Mouse (Mus musculus): ENCODE data around the gene Hist1h2bb. TPM values are rescaled to one million over a fixed set of nuclear protein-coding genes. Genes with fewer than 3 reads are reported as not detected.

Hist1h2bb gene
- polyA plus RNA-seq, 1 experiment, result 1.3 TPM

- TF ChIP-seq POLR2A (IDR thresholded peaks at IDR 0.05; ENCODE audit: insufficient read length, low read depth) (no peak), TCF3 (IDR thresholded peaks at IDR 0.05; ENCODE audit: insufficient read length, low read depth) (no peak), SRF (IDR thresholded peaks at IDR 0.05; ENCODE audit: control insufficient read depth, insufficient read length, low read depth) (no peak), CEBPB (IDR thresholded peaks at IDR 0.05; ENCODE audit: insufficient read depth, poor library complexity, severe bottlenecking) (no peak), E2F4 (IDR thresholded peaks at IDR 0.05; ENCODE audit: insufficient read depth) (no peak), MYOD1 (IDR thresholded peaks at IDR 0.05; ENCODE audit: control insufficient read depth in 1 of 3, insufficient read length in 2 of 3, low read depth in 2 of 3) (no peak), POLR2AphosphoS2 (IDR thresholded peaks at IDR 0.05; ENCODE audit: insufficient read length, low read depth) (no peak), REST (IDR thresholded peaks at IDR 0.05; ENCODE audit: insufficient read depth, insufficient read length) (no peak), MAX (IDR thresholded peaks at IDR 0.05; ENCODE audit: low read depth) (no peak), TCF12 (IDR thresholded peaks at IDR 0.05; ENCODE audit: insufficient read depth, poor library complexity, severe bottlenecking) (no peak), MYOG (IDR thresholded peaks at IDR 0.05; ENCODE audit: control insufficient read depth in 1 of 3, insufficient read depth in 1 of 3, insufficient read length in 2 of 3, low read depth in 2 of 3) (no peak), USF1 (IDR thresholded peaks at IDR 0.05; ENCODE audit: low read depth) (no peak)
- Histone ChIP-seq H3K27me3 (ENCODE audit: control insufficient read depth, insufficient read depth, insufficient read length) (no peaks in the 10 kb centered on the region), H3K4me3 (no peak overlapping the region), H3K36me3 (ENCODE audit: control insufficient read depth, insufficient read depth) (no peaks in the 10 kb centered on the region), H3K4me2 (ENCODE audit: low read depth) (no peak overlapping the region), H3K79me2 (ENCODE audit: control insufficient read depth, insufficient read depth) (no peaks in the 10 kb centered on the region), H3ac (ENCODE audit: control insufficient read depth, insufficient read length) (no peak overlapping the region)
Observed at GRCm38 (mm10) chr13:23772561-23773313, 26.2 kb downstream of the Hist1h2bb start.

- no peak overlapping the region for H3K4me2 ChIP-seq (ENCODE audit: low read depth)
- TF ChIP-seq MYOD1 (IDR thresholded peaks at IDR 0.05; ENCODE audit: control insufficient read depth in 1 of 3, insufficient read length in 2 of 3, low read depth in 2 of 3), result no peak
- no peak for TF ChIP-seq USF1 (IDR thresholded peaks at IDR 0.05; ENCODE audit: low read depth)
- TF ChIP-seq CEBPB (IDR thresholded peaks at IDR 0.05; ENCODE audit: insufficient read depth, poor library complexity, severe bottlenecking), result no peak
- no peak for TF ChIP-seq SRF (IDR thresholded peaks at IDR 0.05; ENCODE audit: control insufficient read depth, insufficient read length, low read depth)
- TF ChIP-seq MAX (IDR thresholded peaks at IDR 0.05; ENCODE audit: low read depth), result no peak
- no peak for TF ChIP-seq MYOG (IDR thresholded peaks at IDR 0.05; ENCODE audit: control insufficient read depth in 1 of 3, insufficient read depth in 1 of 3, insufficient read length in 2 of 3, low read depth in 2 of 3)
- no peak for TF ChIP-seq POLR2A (IDR thresholded peaks at IDR 0.05; ENCODE audit: insufficient read length, low read depth)
- TF ChIP-seq TCF3 (IDR thresholded peaks at IDR 0.05; ENCODE audit: insufficient read length, low read depth), result no peak
- no peaks in the 10 kb centered on the region for H3K36me3 ChIP-seq (ENCODE audit: control insufficient read depth, insufficient read depth)
- no peak overlapping the region for H3ac ChIP-seq (ENCODE audit: control insufficient read depth, insufficient read length)
- H3K27me3 ChIP-seq (ENCODE audit: control insufficient read depth, insufficient read depth, insufficient read length), result no peaks in the 10 kb centered on the region
- no peaks in the 10 kb centered on the region for H3K79me2 ChIP-seq (ENCODE audit: control insufficient read depth, insufficient read depth)
- no peak overlapping the region for H3K4me3 ChIP-seq
Observed at GRCm38 (mm10) chr13:23778339-23778738, 31.8 kb downstream of the Hist1h2bb start.

- no peak overlapping the region for H3K4me3 ChIP-seq
- TF ChIP-seq TCF3 (IDR thresholded peaks at IDR 0.05; ENCODE audit: insufficient read length, low read depth) (no peak), USF1 (IDR thresholded peaks at IDR 0.05; ENCODE audit: low read depth) (no peak), POLR2A (IDR thresholded peaks at IDR 0.05; ENCODE audit: insufficient read length, low read depth) (no peak), MYOD1 (IDR thresholded peaks at IDR 0.05; ENCODE audit: control insufficient read depth in 1 of 3, insufficient read length in 2 of 3, low read depth in 2 of 3) (no peak), MYOG (IDR thresholded peaks at IDR 0.05; ENCODE audit: control insufficient read depth in 1 of 3, insufficient read depth in 1 of 3, insufficient read length in 2 of 3, low read depth in 2 of 3) (no peak), REST (IDR thresholded peaks at IDR 0.05; ENCODE audit: insufficient read depth, insufficient read length) (no peak), SRF (IDR thresholded peaks at IDR 0.05; ENCODE audit: control insufficient read depth, insufficient read length, low read depth) (no peak), TCF12 (IDR thresholded peaks at IDR 0.05; ENCODE audit: insufficient read depth, poor library complexity, severe bottlenecking) (no peak), CEBPB (IDR thresholded peaks at IDR 0.05; ENCODE audit: insufficient read depth, poor library complexity, severe bottlenecking) (no peak), POLR2AphosphoS2 (IDR thresholded peaks at IDR 0.05; ENCODE audit: insufficient read length, low read depth) (no peak), E2F4 (IDR thresholded peaks at IDR 0.05; ENCODE audit: insufficient read depth) (no peak), MAX (IDR thresholded peaks at IDR 0.05; ENCODE audit: low read depth) (no peak)
- no peaks in the 10 kb centered on the region for H3K27me3 ChIP-seq (ENCODE audit: control insufficient read depth, insufficient read depth, insufficient read length)
- H3ac ChIP-seq (ENCODE audit: control insufficient read depth, insufficient read length), result no peak overlapping the region
- H3K36me3 ChIP-seq (ENCODE audit: control insufficient read depth, insufficient read depth), result no peaks in the 10 kb centered on the region
- H3K79me2 ChIP-seq (ENCODE audit: control insufficient read depth, insufficient read depth), result no peaks in the 10 kb centered on the region
- H3K4me2 ChIP-seq (ENCODE audit: low read depth), result no peak overlapping the region
Observed at GRCm38 (mm10) chr13:23779025-23779424, 32.5 kb downstream of the Hist1h2bb start.

GRCm38 (mm10) chr13:23792520-23792919 is 46.0 kb downstream of the Hist1h2bb start:
- Histone ChIP-seq H3K79me2 (ENCODE audit: control insufficient read depth, insufficient read depth) (no peaks in the 10 kb centered on the region), H3K4me2 (ENCODE audit: low read depth) (no peak overlapping the region), H3K27me3 (ENCODE audit: control insufficient read depth, insufficient read depth, insufficient read length) (peaks cover 14% of the 10 kb centered on the region), H3K4me3 (no peak overlapping the region), H3K36me3 (ENCODE audit: control insufficient read depth, insufficient read depth) (no peaks in the 10 kb centered on the region), H3ac (ENCODE audit: control insufficient read depth, insufficient read length) (no peak overlapping the region)
- TF ChIP-seq MAX (IDR thresholded peaks at IDR 0.05; ENCODE audit: low read depth) (no peak), USF1 (IDR thresholded peaks at IDR 0.05; ENCODE audit: low read depth) (no peak), SRF (IDR thresholded peaks at IDR 0.05; ENCODE audit: control insufficient read depth, insufficient read length, low read depth) (no peak), TCF12 (IDR thresholded peaks at IDR 0.05; ENCODE audit: insufficient read depth, poor library complexity, severe bottlenecking) (no peak), E2F4 (IDR thresholded peaks at IDR 0.05; ENCODE audit: insufficient read depth) (no peak), POLR2A (IDR thresholded peaks at IDR 0.05; ENCODE audit: insufficient read length, low read depth) (no peak), TCF3 (IDR thresholded peaks at IDR 0.05; ENCODE audit: insufficient read length, low read depth) (no peak), MYOD1 (IDR thresholded peaks at IDR 0.05; ENCODE audit: control insufficient read depth in 1 of 3, insufficient read length in 2 of 3, low read depth in 2 of 3) (no peak), REST (IDR thresholded peaks at IDR 0.05; ENCODE audit: insufficient read depth, insufficient read length) (no peak), MYOG (IDR thresholded peaks at IDR 0.05; ENCODE audit: control insufficient read depth in 1 of 3, insufficient read depth in 1 of 3, insufficient read length in 2 of 3, low read depth in 2 of 3) (no peak), CEBPB (IDR thresholded peaks at IDR 0.05; ENCODE audit: insufficient read depth, poor library complexity, severe bottlenecking) (no peak), POLR2AphosphoS2 (IDR thresholded peaks at IDR 0.05; ENCODE audit: insufficient read length, low read depth) (no peak)

Other genes starting within 250 kb of the Hist1h2bb start
- gene Hist1h4h, start 215.7 kb upstream of the Hist1h2bb start, polyA plus RNA-seq (2012; fragmentation: generic; extraction: Trizol), result 21.5 TPM
- gene Hist1h2af, start 212.8 kb upstream of the Hist1h2bb start, polyA plus RNA-seq (2012; fragmentation: generic; extraction: Trizol), result 24.4 TPM
- 3.3 TPM for gene Hist1h3g, start 211.3 kb upstream of the Hist1h2bb start, polyA plus RNA-seq (2012; fragmentation: generic; extraction: Trizol)
- 1.1 TPM for gene Hist1h2bh, start 203.3 kb upstream of the Hist1h2bb start, polyA plus RNA-seq (2012; fragmentation: generic; extraction: Trizol)
- gene Hist1h3f, start 202.7 kb upstream of the Hist1h2bb start, polyA plus RNA-seq (2012; fragmentation: generic; extraction: Trizol), result 0.91 TPM
- 4.1 TPM for gene Hist1h4f, start 195.1 kb upstream of the Hist1h2bb start, polyA plus RNA-seq (2012; fragmentation: generic; extraction: Trizol)
- 0.65 TPM for gene Hist1h1d, start 193.5 kb upstream of the Hist1h2bb start, polyA plus RNA-seq (2012; fragmentation: generic; extraction: Trizol)
- 1.7 TPM for gene Hist1h3e, start 184.4 kb upstream of the Hist1h2bb start, polyA plus RNA-seq (2012; fragmentation: generic; extraction: Trizol)
- 4.5 TPM for gene Hist1h2ae, start 175.5 kb upstream of the Hist1h2bb start, polyA plus RNA-seq (2012; fragmentation: generic; extraction: Trizol)
- 7.8 TPM for gene Hist1h2bg, start 175.3 kb upstream of the Hist1h2bb start, polyA plus RNA-seq (2012; fragmentation: generic; extraction: Trizol)
- 2.1 TPM for gene Hist1h2bf, start 172.5 kb upstream of the Hist1h2bb start, polyA plus RNA-seq (2012; fragmentation: generic; extraction: Trizol)
- 1.6 TPM for gene Hist1h2ad, start 172.4 kb upstream of the Hist1h2bb start, polyA plus RNA-seq (2012; fragmentation: generic; extraction: Trizol)
- gene Hist1h3d, start 171.0 kb upstream of the Hist1h2bb start, polyA plus RNA-seq (2012; fragmentation: generic; extraction: Trizol), result 2.5 TPM
- 1.8 TPM for gene Hist1h4d, start 165.1 kb upstream of the Hist1h2bb start, polyA plus RNA-seq (2012; fragmentation: generic; extraction: Trizol)
- 4.3 TPM for gene Hist1h2be, start 125.6 kb upstream of the Hist1h2bb start, polyA plus RNA-seq (2012; fragmentation: generic; extraction: Trizol)
- gene Hist1h1e, start 124.2 kb upstream of the Hist1h2bb start, polyA plus RNA-seq (2012; fragmentation: generic; extraction: Trizol), result 4.7 TPM
- gene Hist1h2ac, start 62.8 kb upstream of the Hist1h2bb start, polyA plus RNA-seq (2012; fragmentation: generic; extraction: Trizol), result 1.3 TPM
- 113 TPM for gene Hist1h2bc, start 62.5 kb upstream of the Hist1h2bb start, polyA plus RNA-seq (2012; fragmentation: generic; extraction: Trizol)
- gene Hist1h1t, start 50.9 kb upstream of the Hist1h2bb start, polyA plus RNA-seq (2012; fragmentation: generic; extraction: Trizol), result 0.05 TPM
- gene Hist1h4c, start 48.3 kb upstream of the Hist1h2bb start, polyA plus RNA-seq (2012; fragmentation: generic; extraction: Trizol), result 0.56 TPM
- gene Hfe, start 35.9 kb upstream of the Hist1h2bb start, polyA plus RNA-seq (2012; fragmentation: generic; extraction: Trizol), result 5.1 TPM
- gene Hist1h1c, start 7.9 kb upstream of the Hist1h2bb start, polyA plus RNA-seq (2012; fragmentation: generic; extraction: Trizol), result 273 TPM
- 2.5 TPM for gene Hist1h3c, start 1.1 kb upstream of the Hist1h2bb start, polyA plus RNA-seq (2012; fragmentation: generic; extraction: Trizol)
- 2.1 TPM for gene Hist1h2ab, start 4.4 kb downstream of the Hist1h2bb start, polyA plus RNA-seq (2012; fragmentation: generic; extraction: Trizol)
- gene Hist1h3b, start 5.5 kb downstream of the Hist1h2bb start, polyA plus RNA-seq (2012; fragmentation: generic; extraction: Trizol), result 1.3 TPM
- gene Hist1h4b, start 10.3 kb downstream of the Hist1h2bb start, polyA plus RNA-seq (2012; fragmentation: generic; extraction: Trizol), result 5.5 TPM
- gene Hist1h4a, start 14.5 kb downstream of the Hist1h2bb start, polyA plus RNA-seq (2012; fragmentation: generic; extraction: Trizol), result 4.2 TPM
- 1.3 TPM for gene Hist1h3a, start 15.7 kb downstream of the Hist1h2bb start, polyA plus RNA-seq (2012; fragmentation: generic; extraction: Trizol)
- gene Hist1h1a, start 16.9 kb downstream of the Hist1h2bb start, polyA plus RNA-seq (2012; fragmentation: generic; extraction: Trizol), result 0.98 TPM
- not detected for gene Trim38, start 23.2 kb downstream of the Hist1h2bb start, polyA plus RNA-seq (2012; fragmentation: generic; extraction: Trizol)
- not detected for gene Slc17a2, start 60.3 kb downstream of the Hist1h2bb start, polyA plus RNA-seq (2012; fragmentation: generic; extraction: Trizol)
- gene Slc17a3, start 92.7 kb downstream of the Hist1h2bb start, polyA plus RNA-seq (2012; fragmentation: generic; extraction: Trizol), result not detected
- not detected for gene Slc17a1, start 121.0 kb downstream of the Hist1h2bb start, polyA plus RNA-seq (2012; fragmentation: generic; extraction: Trizol)
- gene Slc17a4, start 168.3 kb downstream of the Hist1h2bb start, polyA plus RNA-seq (2012; fragmentation: generic; extraction: Trizol), result 0.02 TPM
- gene Hist1h2ba, start 187.4 kb downstream of the Hist1h2bb start, polyA plus RNA-seq (2012; fragmentation: generic; extraction: Trizol), result not detected
- gene Hist1h2aa, start 187.7 kb downstream of the Hist1h2bb start, polyA plus RNA-seq (2012; fragmentation: generic; extraction: Trizol), result not detected
- gene Scgn, start 244.5 kb downstream of the Hist1h2bb start, polyA plus RNA-seq (2012; fragmentation: generic; extraction: Trizol), result not detected